35 mouse cellular contexts compared by ENCODE assay signal in genomic region chr14:79619802-79620201, GRCm38 (mm10). TPM values are rescaled to one million over a fixed set of nuclear protein-coding genes. Genes with fewer than 3 reads are reported as not detected.
"Had no signal": no experiment of that assay in that cellular context is flagged by ENCODE, and none has a peak within 500 bp of the region (broad histone marks: within the 10 kb centered on the region; RNA-seq: fewer than 3 reads in every experiment).

No protein-coding gene starts in this region.

- DNase-seq: heart, postnatal 10 days; heart, postnatal 14 days; heart, postnatal 36 days; heart, postnatal 4 days; kidney, adult 11 months; kidney, adult 18-20 months; kidney, adult 2 months; kidney, adult 8-10 months; kidney, adult 9 months; kidney, postnatal 10 days; kidney, postnatal 14 days; kidney, postnatal 25 days; kidney, postnatal 36 days; kidney, postnatal 4 days; layer of hippocampus, adult 9-11 months; layer of hippocampus, postnatal 36 days had no signal

- H3K27me3 ChIP-seq: heart, embryonic 12.5 days; heart, embryonic 13.5 days; heart, embryonic 15.5 days; hindbrain, embryonic 12.5 days; hindbrain, embryonic 13.5 days; hindbrain, embryonic 15.5 days; intestine, embryonic 15.5 days; kidney, embryonic 15.5 days had no signal

- H3K4me3 ChIP-seq: heart, embryonic 12.5 days; heart, embryonic 13.5 days; heart, embryonic 15.5 days; hindbrain, embryonic 10.5 days; hindbrain, embryonic 12.5 days; hindbrain, embryonic 13.5 days; hindbrain, embryonic 15.5 days; intestine, embryonic 15.5 days; kidney, embryonic 15.5 days; layer of hippocampus, adult 2 months; left cerebral cortex, adult 2 months had no signal

- H3K4me2 ChIP-seq: heart, embryonic 11.5 days; heart, embryonic 12.5 days; heart, embryonic 13.5 days; heart, embryonic 15.5 days; hindbrain, embryonic 12.5 days; hindbrain, embryonic 13.5 days; hindbrain, embryonic 14.5 days; hindbrain, embryonic 15.5 days; intestine, embryonic 15.5 days; kidney, embryonic 15.5 days had no signal

- H3K27ac ChIP-seq: heart, embryonic 13.5 days; heart, embryonic 15.5 days; hindbrain, embryonic 10.5 days; hindbrain, embryonic 12.5 days; hindbrain, embryonic 13.5 days; hindbrain, embryonic 14.5 days; hindbrain, embryonic 15.5 days; hindbrain, postnatal 0 days; intestine, embryonic 15.5 days; kidney, embryonic 15.5 days; kidney, postnatal 0 days; layer of hippocampus, adult 2 months; left cerebral cortex, adult 2 months had no signal

- H3K9me3 ChIP-seq: heart, embryonic 12.5 days; heart, embryonic 13.5 days; heart, embryonic 15.5 days; hindbrain, embryonic 10.5 days; hindbrain, embryonic 12.5 days; hindbrain, embryonic 13.5 days; hindbrain, embryonic 15.5 days; intestine, embryonic 15.5 days; kidney, embryonic 15.5 days had no signal

- H3K4me1 ChIP-seq: hindbrain, embryonic 10.5 days; hindbrain, embryonic 12.5 days; hindbrain, embryonic 13.5 days; hindbrain, embryonic 15.5 days; intestine, embryonic 15.5 days had no signal

- H3K9ac ChIP-seq: heart, embryonic 12.5 days; heart, embryonic 13.5 days; heart, embryonic 15.5 days; hindbrain, embryonic 12.5 days; hindbrain, embryonic 13.5 days; hindbrain, embryonic 14.5 days; hindbrain, embryonic 15.5 days; intestine, embryonic 15.5 days; kidney, embryonic 15.5 days had no signal

RNA-seq across cellular contexts. Expression of gene Cnmd, which starts 42.2 kb away (rescaled TPM):
- total RNA-seq: heart, postnatal 10 days; hematopoietic stem cell, adult 5-6 weeks had no signal
- polyA plus RNA-seq: inflammation-experienced regulatory T-cells, adult 6 months; intestine, embryonic 14.5 days; large intestine, adult 2 months had no signal
